Mouse (Mus musculus): ENCODE measurements around the gene Ankrd6.

DNA sequence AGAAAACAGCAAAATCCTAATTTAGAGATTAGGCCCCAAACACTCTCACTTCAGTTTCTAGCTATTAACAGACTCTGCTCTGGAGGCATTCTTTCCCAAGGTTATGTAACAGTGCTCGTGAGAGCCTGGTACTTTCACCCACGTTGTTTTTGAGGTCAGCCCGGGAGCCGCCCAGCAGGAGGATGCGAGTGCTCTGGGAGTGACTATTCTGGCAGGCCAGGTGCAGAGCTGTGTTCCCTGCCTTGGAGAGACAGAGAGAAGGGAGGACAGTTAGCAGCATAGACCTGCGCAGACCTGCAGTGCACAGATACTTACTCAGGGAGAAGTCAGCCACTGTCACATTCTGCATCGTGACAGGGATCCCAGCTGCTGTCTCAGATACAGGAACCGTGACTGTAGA lies 126.4 kb downstream of the Ankrd6 start:
- TF ChIP-seq CTCF (IDR thresholded peaks at IDR 0.05; ENCODE audit: insufficient read depth, low read depth, low read length) (no peak), POLR2A (IDR thresholded peaks at IDR 0.05; ENCODE audit: insufficient read depth, low read depth, low read length) (no peak)
